Mouse (Mus musculus) ES-E14 (cell line): Measurements from ENCODE around the gene Hoxa1.

Experiments
- CHD2 ChIP-seq: IDR thresholded peaks from 2 replicates; pipeline ENCODE4 v1.6.1; 2014; ENCODE audit warnings: mild to moderate bottlenecking, low read depth, low read length, inconsistent platforms
- HCFC1 ChIP-seq: IDR thresholded peaks from 2 replicates; pipeline ENCODE4 v1.6.1; 2012; ENCODE audit warnings: low read length, inconsistent platforms, borderline replicate concordance; ENCODE audit not compliant: insufficient read depth

GRCm38 (mm10) chr6:52200751-52201250 is 42.7 kb upstream of the Hoxa1 start:
- TF ChIP-seq HCFC1 (no peak), CHD2 (no peak)
